Mouse (Mus musculus): ENCODE results near the gene Fkbp4.

DNA sequence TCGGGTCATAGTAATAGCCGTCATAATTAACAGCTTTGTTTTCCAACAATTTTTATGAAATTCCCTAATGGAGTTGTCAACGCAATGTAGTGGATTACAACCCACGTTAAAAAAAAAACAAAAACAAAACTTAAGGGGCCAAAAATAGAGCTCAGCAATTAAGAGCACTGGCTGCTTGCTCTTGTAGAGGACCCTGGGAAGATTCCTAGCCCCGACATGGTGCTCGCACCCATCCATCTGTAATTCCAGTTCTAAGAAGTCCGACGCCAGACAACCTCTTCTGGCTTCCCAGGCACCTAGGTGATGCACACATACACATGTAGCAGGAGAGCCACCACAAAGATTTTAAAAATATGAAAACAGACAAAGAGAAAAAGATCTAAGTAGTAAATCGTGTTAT, 13.4 kb downstream of the Fkbp4 start:
- TF ChIP-seq CTCF (IDR thresholded peaks at IDR 0.05; ENCODE audit: low read depth) (no peak), EP300 (IDR thresholded peaks at IDR 0.05; ENCODE audit: low read depth) (no peak)
